Mouse (Mus musculus): ENCODE results near the gene Ndufs7.

Gene Ndufs7

GRCm38 (mm10) chr10:80239791-80240190 lies 9.1 kb upstream of the Ndufs7 start:
- in situ Hi-C loops (cut with MboI, MseI) = loop anchor here (5.0 to 10.0 kb wide), 3 partner anchors 62 to 815 kb away; partner anchors contain the start of genes Cnn2, Efna2 and Tmem259

- in situ Hi-C loops (cut with MboI, MseI) = loop anchor here (5.0 to 10.0 kb wide), 2 partner anchors 65 to 257 kb away; partner anchors contain the start of genes Cnn2, Efna2 and Tmem259
Measured at GRCm38 (mm10) chr10:80242088-80242487, 6.8 kb upstream of the Ndufs7 start.

- in situ Hi-C loops (cut with MboI, MseI) = loop anchor here (5.0 to 10.0 kb wide), 2 partner anchors 65 to 258 kb away; partner anchors contain the start of genes Cnn2, Efna2 and Tmem259
Measured at GRCm38 (mm10) chr10:80242607-80243006, 6.3 kb upstream of the Ndufs7 start.

- in situ Hi-C loops (cut with MboI, MseI) = loop anchor here (5.0 to 10.0 kb wide), 2 partner anchors 68 to 260 kb away; partner anchors contain the start of genes Cnn2, Efna2 and Tmem259
Measured at GRCm38 (mm10) chr10:80244791-80245399, 4.0 kb upstream of the Ndufs7 start.

- in situ Hi-C loops (cut with MboI, MseI) = loop anchor here (10.0 kb wide), 1 partner anchor 261 kb away; the partner anchor contains the start of genes Cnn2 and Tmem259
Measured at GRCm38 (mm10) chr10:80245600-80245999, 3.3 kb upstream of the Ndufs7 start.

- in situ Hi-C loops (cut with MboI, MseI) = loop anchor here (10.0 kb wide), 1 partner anchor 263 kb away; the partner anchor contains the start of genes Cnn2 and Tmem259
Measured at GRCm38 (mm10) chr10:80247849-80248248, 1.1 kb upstream of the Ndufs7 start.

GRCm38 (mm10) chr10:80248437-80248836 lies 484 bp upstream of the Ndufs7 start:
- in situ Hi-C loops (cut with MboI, MseI) = loop anchor here (10.0 kb wide), 1 partner anchor 264 kb away; the partner anchor contains the start of genes Cnn2 and Tmem259

GRCm38 (mm10) chr10:80250059-80250458 lies 1.1 kb downstream of the Ndufs7 start:
- in situ Hi-C loops (cut with MboI, MseI) = no loop called here

GRCm38 (mm10) chr10:80250573-80250972 lies 1.7 kb downstream of the Ndufs7 start:
- in situ Hi-C loops (cut with MboI, MseI) = no loop called here

- in situ Hi-C loops (cut with MboI, MseI) = no loop called here
Measured at GRCm38 (mm10) chr10:80252011-80252410, 3.1 kb downstream of the Ndufs7 start.

- in situ Hi-C loops (cut with MboI, MseI) = no loop called here
Measured at GRCm38 (mm10) chr10:80252493-80253274, 3.8 kb downstream of the Ndufs7 start.

GRCm38 (mm10) chr10:80253551-80253950 lies 4.6 kb downstream of the Ndufs7 start:
- in situ Hi-C loops (cut with MboI, MseI) = no loop called here

GRCm38 (mm10) chr10:80254331-80255297 lies 5.7 kb downstream of the Ndufs7 start:
- in situ Hi-C loops (cut with MboI, MseI) = no loop called here

- in situ Hi-C loops (cut with MboI, MseI) = no loop called here
Measured at GRCm38 (mm10) chr10:80255881-80256535, 7.1 kb downstream of the Ndufs7 start.

GRCm38 (mm10) chr10:80257936-80258335 lies 9.0 kb downstream of the Ndufs7 start:
- in situ Hi-C loops (cut with MboI, MseI) = no loop called here

GRCm38 (mm10) chr10:80258752-80259462 lies 10.0 kb downstream of the Ndufs7 start:
- in situ Hi-C loops (cut with MboI, MseI) = no loop called here

- in situ Hi-C loops (cut with MboI, MseI) = no loop called here
Measured at GRCm38 (mm10) chr10:80259463-80259805, 10.5 kb downstream of the Ndufs7 start.

GRCm38 (mm10) chr10:80259861-80260641 lies 11.1 kb downstream of the Ndufs7 start:
- in situ Hi-C loops (cut with MboI, MseI) = no loop called here
